Mouse (Mus musculus): ENCODE data around the gene Pknox2. TPM values are rescaled to one million over a fixed set of nuclear protein-coding genes. Genes with fewer than 3 reads are reported as not detected.

The Pknox2 gene
- polyA plus RNA-seq, 1 experiment from 2014 or later, result not detected

DNA sequence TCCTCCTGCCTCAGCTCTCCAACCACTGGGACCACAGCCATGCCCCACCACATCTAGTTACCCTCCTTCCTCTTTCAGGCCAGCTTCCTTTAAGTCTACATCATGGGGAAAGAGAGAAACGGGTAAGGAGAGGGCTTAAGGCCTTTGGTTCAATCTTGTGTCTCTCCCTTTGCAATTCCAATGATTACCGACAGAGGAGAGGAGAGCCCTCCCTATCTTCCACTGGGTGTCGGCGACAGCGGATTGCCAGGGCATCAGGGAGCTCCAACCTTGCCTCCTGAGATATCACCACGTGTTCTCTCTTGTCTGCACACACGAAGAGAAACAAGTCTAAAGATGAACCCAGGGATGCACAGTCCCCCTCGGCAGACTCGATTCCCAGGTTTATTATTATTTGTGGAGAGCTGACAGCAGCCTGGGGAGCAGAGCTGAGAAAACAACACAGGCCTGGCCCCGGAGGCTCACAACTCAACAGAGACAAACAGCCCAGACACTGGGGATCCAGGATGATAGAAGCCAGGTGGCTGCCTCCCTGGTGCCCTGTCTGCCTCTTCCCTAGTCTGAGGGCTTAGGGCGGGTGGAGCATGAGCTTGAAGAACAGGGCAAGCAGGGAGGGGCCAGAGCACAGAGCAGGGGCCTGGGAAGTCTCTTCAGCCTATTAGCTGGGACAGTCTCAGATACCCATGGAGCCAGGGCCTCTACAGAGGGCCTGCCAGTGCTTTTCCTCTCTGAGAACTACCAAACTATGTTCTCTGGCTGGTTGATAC lies 170.4 kb downstream of the Pknox2 start:
- no peaks in the 10 kb centered on the region for H3K36me3 ChIP-seq (ENCODE audit: inconsistent target)

DNA sequence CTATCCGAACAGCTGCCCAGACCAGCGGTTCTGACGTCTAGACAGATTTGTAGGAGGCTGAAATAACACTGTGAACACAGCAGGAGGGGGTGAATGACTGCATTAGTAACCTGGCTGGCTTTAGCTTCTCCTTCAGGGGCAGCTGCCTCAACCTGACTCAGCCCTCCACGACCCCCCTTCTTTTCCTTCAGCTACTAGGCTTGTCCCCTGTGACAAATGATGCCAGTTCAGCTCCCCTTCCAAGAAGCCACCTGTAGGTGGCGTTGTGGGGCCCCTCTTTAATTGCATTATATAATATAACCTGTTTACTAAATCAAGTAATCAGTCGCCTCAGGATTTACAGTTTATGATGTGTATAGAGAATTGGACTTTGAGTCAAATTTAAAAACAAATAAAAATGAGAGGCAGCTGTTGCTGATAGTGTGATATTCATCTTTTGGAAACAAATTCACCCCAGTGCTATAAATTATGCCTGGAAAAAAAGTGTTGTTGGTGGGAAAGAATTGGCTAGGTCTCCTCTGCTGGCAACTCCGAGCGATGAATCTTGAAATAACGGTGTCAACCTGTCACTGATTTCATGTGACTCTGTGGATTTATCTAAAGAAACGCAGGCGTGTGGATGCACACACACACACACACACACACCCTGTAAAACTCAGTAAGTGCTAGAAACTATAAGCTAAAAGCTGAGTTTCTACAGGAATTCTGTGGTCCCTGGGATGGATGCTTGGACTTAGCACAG lies 173.6 kb downstream of the Pknox2 start:
- Histone ChIP-seq H3K36me3 (ENCODE audit: inconsistent target) (no peaks in the 10 kb centered on the region), H3K79me2 (ENCODE audit: inconsistent target) (no peaks in the 10 kb centered on the region), H3K4me3 (ENCODE audit: inconsistent target) (no peak overlapping the region), H3K27ac (no peak overlapping the region)
- WGBS (ENCODE audit: missing documents), result 77% methylated on average over 11 of the region's 11 CpGs

More for the DNA sequence above, 170.4 kb downstream of the Pknox2 start:
- Histone ChIP-seq H3K27ac (no peak overlapping the region), H3K4me3 (ENCODE audit: inconsistent target) (no peak overlapping the region), H3K79me2 (ENCODE audit: inconsistent target) (no peaks in the 10 kb centered on the region)
- WGBS (ENCODE audit: missing documents), result 68% methylated on average over 11 of the region's 11 CpGs

DNA sequence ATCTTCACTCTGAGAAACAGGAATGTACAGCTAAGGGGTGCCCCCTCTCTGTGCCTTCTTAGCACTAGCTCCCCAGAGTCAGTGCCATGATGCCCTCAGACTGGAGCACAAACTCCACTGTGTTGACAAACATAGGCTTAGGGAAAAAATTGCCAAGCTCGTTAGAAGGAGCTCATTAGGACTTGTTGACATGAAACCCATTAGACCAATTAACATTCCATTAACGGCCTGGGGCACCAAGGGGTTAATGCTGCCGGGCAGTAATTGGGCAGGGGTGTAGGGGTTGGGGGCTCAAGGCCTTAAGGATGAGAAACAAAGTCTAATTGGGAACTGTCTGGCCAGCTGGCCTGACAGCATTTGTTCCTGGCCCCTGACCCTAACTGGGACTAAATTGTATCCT lies 175.1 kb downstream of the Pknox2 start:
- Histone ChIP-seq H3K27ac (no peak overlapping the region), H3K36me3 (ENCODE audit: inconsistent target) (no peaks in the 10 kb centered on the region), H3K79me2 (ENCODE audit: inconsistent target) (no peaks in the 10 kb centered on the region), H3K4me3 (ENCODE audit: inconsistent target) (no peak overlapping the region)
- 79% methylated on average over 3 of the region's 3 CpGs for WGBS (ENCODE audit: missing documents)

DNA sequence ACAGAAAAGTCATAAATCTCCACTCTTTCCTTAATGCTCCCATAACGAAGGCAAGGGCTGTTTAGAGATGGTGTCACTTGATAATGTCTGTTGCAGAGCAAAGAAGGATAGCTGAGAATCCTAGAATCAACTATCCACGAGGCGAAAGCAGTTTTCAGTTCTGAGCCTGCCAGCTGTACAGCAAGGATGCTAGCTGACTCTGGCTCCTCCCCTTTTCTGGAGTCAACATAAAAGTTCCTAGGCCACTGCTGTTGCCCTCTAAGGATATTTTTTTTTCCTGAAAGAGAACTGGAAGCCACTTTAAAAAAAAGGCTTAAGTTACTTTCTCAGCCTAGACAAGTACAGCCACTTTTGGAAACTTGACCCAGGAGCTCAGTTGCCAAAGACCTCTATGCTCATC lies 176.1 kb downstream of the Pknox2 start:
- Histone ChIP-seq H3K4me3 (ENCODE audit: inconsistent target) (no peak overlapping the region), H3K79me2 (ENCODE audit: inconsistent target) (no peaks in the 10 kb centered on the region), H3K27ac (no peak overlapping the region), H3K36me3 (ENCODE audit: inconsistent target) (no peaks in the 10 kb centered on the region)
- WGBS (ENCODE audit: missing documents), result 27% methylated on average over 3 of the region's 3 CpGs

DNA sequence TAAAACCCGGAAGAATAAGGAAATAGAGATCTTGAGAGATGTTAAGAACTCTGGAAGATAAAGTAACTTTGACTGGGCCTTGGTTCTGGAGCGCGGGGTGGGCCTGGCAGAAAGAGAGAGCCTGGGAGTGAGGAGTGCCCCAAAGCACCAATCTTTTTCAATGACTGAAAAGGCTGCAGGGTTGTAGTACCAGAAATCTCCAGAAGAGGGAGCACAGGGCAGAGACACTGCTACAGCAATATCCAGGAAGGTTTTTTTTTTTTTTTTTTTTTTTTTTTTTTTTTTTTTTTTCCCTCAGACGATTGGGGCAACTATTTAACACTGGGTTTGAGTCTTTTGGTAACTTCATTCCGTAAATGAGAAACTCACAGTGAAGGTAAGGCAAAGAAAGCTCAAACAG lies 176.6 kb downstream of the Pknox2 start:
- H3K79me2 ChIP-seq (ENCODE audit: inconsistent target), result no peaks in the 10 kb centered on the region
- no peak overlapping the region for H3K4me3 ChIP-seq (ENCODE audit: inconsistent target)
- H3K36me3 ChIP-seq (ENCODE audit: inconsistent target), result no peaks in the 10 kb centered on the region
- no peak overlapping the region for H3K27ac ChIP-seq
- WGBS (ENCODE audit: missing documents), result 14% methylated on average over 5 of the region's 5 CpGs

DNA sequence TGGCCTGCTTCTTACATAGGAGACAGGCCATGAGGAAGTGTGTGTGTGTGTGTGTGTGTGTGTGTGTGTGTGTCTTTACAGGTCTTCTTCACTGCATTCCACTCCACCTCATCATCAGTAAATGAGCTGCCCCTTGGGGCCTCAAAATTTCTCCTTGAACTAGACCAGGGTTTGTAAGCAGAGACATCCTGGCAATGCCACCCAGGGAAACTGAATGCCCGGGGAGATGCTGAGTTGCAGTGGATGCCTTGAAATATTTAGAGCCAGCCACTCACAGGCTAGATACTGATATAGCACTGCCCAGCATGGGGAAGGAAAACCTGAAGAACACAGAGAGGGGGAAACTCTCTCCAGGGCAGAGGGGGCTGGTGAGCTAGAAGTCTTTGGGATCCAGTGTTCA lies 178.1 kb downstream of the Pknox2 start:
- Histone ChIP-seq H3K27ac (no peak overlapping the region), H3K36me3 (ENCODE audit: inconsistent target) (no peaks in the 10 kb centered on the region), H3K4me3 (ENCODE audit: inconsistent target) (no peak overlapping the region), H3K79me2 (ENCODE audit: inconsistent target) (no peaks in the 10 kb centered on the region)
- 100% methylated on average over 1 of the region's 1 CpGs for WGBS (ENCODE audit: missing documents)

DNA sequence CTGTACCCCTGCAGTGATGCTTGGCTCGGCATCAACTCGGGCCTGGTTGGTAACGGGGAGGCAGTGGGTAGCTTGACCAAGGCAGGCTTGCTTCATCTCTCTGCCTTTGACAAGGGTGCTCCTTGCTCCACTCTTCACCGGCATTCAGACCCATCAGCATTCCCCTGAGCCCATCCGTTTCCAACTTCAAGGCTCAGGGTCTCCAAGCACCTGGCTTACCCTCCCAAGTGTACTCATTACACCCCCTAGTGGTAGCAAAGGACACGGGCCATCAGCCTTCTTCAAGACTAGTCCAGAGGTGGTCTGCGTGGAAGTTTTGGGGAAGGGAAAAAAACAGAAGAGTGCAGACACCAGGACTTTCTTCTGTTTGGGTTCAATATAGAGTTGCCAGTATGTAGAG lies 178.5 kb downstream of the Pknox2 start:
- WGBS (ENCODE audit: missing documents), result 52% methylated on average over 7 of the region's 7 CpGs
- Histone ChIP-seq H3K79me2 (ENCODE audit: inconsistent target) (no peaks in the 10 kb centered on the region), H3K4me3 (ENCODE audit: inconsistent target) (no peak overlapping the region), H3K27ac (no peak overlapping the region), H3K36me3 (ENCODE audit: inconsistent target) (no peaks in the 10 kb centered on the region)

DNA sequence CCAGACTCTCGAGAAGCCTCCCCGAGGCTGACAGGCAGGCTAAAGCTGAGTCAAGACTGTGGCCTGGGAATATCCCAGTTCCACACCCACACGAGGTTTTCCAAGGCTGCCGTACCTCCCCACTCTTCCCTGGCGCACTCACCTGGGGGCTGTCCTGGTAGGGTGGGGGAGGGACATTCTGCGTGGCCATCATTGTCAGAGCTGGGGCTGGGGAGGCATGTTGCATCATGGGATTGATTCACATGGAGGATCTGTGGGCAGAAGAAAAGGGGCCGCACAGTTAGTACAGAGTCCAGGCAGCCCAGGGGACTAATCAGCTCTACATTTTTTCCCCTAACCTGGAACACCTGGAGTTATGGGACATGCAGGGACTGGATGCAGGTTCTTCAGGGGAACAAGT lies 179.0 kb downstream of the Pknox2 start:
- Histone ChIP-seq H3K36me3 (ENCODE audit: inconsistent target) (no peaks in the 10 kb centered on the region), H3K4me3 (ENCODE audit: inconsistent target) (no peak overlapping the region), H3K27ac (no peak overlapping the region), H3K79me2 (ENCODE audit: inconsistent target) (no peaks in the 10 kb centered on the region)
- WGBS (ENCODE audit: missing documents), result 84% methylated on average over 7 of the region's 7 CpGs

DNA sequence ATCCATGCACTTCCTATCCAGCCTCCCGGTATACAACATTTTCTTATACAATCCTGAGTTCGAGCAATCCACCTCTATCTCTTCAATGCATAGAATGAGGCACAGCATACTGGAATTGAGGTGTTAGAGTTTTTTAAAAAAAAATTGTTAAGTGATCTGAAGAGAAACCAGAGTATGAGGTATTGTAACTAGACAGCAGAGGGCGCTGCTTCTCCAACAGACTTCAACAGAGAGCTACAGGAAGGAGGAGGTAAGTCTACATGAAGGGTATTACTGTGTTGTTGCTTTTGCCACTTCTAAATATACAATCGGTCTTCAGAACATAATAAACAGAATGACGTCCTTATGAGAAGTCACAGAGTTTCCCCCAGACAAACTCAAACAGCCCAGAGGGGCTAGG lies 181.5 kb downstream of the Pknox2 start:
- WGBS (ENCODE audit: missing documents), result 73% methylated on average over 5 of the region's 5 CpGs
- Histone ChIP-seq H3K36me3 (ENCODE audit: inconsistent target) (no peaks in the 10 kb centered on the region), H3K79me2 (ENCODE audit: inconsistent target) (no peaks in the 10 kb centered on the region), H3K4me3 (ENCODE audit: inconsistent target) (no peak overlapping the region), H3K27ac (no peak overlapping the region)

DNA sequence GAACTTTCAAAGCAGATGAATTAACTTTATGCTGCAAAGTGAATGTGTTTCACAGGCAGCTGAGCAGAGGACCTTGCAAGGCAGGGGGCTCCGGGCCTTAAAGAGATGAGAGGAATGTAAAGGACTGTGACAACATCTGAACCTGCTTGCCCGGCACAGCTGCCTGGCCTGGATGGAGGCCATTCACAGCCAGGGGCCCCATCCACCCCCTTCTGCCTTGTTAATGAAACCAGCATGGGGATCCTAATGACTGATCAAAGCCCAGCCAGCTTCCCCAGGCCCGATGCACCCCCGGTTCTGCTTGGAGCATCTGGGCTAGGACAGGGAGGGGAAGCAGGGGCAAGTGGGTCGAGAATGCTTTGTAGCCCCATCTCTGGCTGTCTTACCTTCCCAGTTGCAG lies 183.0 kb downstream of the Pknox2 start:
- Histone ChIP-seq H3K27ac (no peak overlapping the region), H3K36me3 (ENCODE audit: inconsistent target) (no peaks in the 10 kb centered on the region), H3K79me2 (ENCODE audit: inconsistent target) (no peaks in the 10 kb centered on the region), H3K4me3 (ENCODE audit: inconsistent target) (no peak overlapping the region)
- WGBS (ENCODE audit: missing documents), result 60% methylated on average over 5 of the region's 5 CpGs

DNA sequence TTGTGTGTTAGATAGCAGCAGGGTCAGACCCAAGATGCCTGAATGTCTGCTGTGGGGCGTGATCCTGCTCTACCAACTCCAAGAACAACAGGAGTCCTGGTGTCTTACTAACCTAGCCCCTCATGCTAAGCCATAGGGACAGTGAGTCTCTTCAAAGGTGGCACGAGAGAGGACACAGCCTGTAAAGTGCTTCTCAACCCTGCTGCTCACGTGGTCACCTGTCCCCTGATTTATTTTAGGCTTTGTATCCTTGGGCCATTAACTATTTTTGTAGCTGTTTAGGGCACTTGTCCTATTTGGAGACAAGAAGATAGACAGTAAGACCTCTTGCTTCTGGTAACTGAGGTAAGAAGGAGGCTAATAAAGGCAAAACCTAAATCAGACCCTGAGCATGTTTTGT lies 183.7 kb downstream of the Pknox2 start:
- no peak overlapping the region for H3K4me3 ChIP-seq (ENCODE audit: inconsistent target)
- no peaks in the 10 kb centered on the region for H3K79me2 ChIP-seq (ENCODE audit: inconsistent target)
- WGBS (ENCODE audit: missing documents), result 90% methylated on average over 3 of the region's 3 CpGs
- no peaks in the 10 kb centered on the region for H3K36me3 ChIP-seq (ENCODE audit: inconsistent target)
- no peak overlapping the region for H3K27ac ChIP-seq

DNA sequence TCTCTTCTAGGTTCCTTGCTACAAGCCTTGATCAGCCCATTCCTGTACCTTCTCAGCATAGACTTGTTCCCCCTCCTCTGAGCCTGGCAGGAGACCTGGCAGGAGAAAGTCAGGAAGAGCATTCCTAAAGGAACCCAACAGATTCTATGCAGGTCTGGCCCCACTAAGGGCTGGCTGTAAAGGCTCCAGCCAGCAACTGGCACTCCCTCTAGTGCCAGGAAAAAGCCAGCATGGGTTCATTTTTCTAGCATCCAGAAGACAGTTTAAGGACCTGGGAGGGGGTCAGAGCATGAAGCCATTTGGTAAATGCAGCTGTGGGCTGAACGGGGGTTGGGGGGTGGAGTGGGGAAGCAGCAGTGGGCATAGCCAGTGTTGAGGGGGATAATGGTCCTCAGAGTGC lies 185.3 kb downstream of the Pknox2 start:
- H3K4me3 ChIP-seq (ENCODE audit: inconsistent target), result no peak overlapping the region
- 89% methylated on average over 1 of the region's 1 CpGs for WGBS (ENCODE audit: missing documents)

DNA sequence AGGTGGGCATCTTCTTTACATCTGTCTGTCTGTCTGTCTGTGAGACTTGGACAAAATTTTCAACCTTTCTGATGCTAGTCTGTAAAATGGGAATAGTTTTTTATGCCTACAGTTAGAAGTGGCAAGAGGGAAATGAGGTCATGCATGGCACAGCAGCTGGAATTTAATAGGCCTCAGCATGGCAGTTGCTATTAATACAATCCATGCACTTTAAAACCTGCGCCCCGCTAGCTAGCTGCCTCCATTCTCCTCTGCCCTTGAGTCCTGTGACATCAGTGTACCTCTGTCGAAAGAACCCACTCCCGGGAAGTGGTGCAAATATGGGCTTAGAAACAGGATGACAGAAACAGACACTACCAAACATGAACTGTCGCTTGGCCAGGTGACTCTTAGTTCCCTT lies 186.1 kb downstream of the Pknox2 start:
- H3K36me3 ChIP-seq (ENCODE audit: inconsistent target), result no peaks in the 10 kb centered on the region
- H3K4me3 ChIP-seq (ENCODE audit: inconsistent target), result no peak overlapping the region
- WGBS (ENCODE audit: missing documents), result 98% methylated on average over 5 of the region's 5 CpGs
- no peaks in the 10 kb centered on the region for H3K79me2 ChIP-seq (ENCODE audit: inconsistent target)
- H3K27ac ChIP-seq, result no peak overlapping the region

More for the DNA sequence above, 185.3 kb downstream of the Pknox2 start:
- Histone ChIP-seq H3K27ac (no peak overlapping the region), H3K36me3 (ENCODE audit: inconsistent target) (no peaks in the 10 kb centered on the region), H3K79me2 (ENCODE audit: inconsistent target) (no peaks in the 10 kb centered on the region)

DNA sequence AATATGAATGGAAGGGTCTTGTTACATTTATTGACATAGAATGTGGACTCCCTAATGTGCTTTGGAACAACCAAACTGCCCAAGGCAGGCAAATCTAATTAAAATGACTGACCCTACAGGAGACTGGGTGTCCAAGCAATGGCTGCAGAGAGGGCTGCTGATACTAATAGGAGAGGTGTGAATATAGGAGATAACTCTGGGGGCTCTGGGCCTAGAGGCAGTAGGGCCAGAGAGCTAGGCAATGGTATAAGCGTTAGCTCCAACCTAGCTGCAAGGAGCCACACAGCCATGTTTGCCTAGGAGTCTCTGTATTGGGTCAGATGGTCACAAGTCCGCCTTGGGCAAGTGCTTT lies 196.1 kb downstream of the Pknox2 start:
- Histone ChIP-seq H3K4me3 (ENCODE audit: inconsistent target) (no peak overlapping the region), H3K36me3 (ENCODE audit: inconsistent target) (no peaks in the 10 kb centered on the region), H3K27ac (no peak overlapping the region), H3K79me2 (ENCODE audit: inconsistent target) (no peaks in the 10 kb centered on the region)
- WGBS (ENCODE audit: missing documents), result 68% methylated on average over 2 of the region's 2 CpGs

DNA sequence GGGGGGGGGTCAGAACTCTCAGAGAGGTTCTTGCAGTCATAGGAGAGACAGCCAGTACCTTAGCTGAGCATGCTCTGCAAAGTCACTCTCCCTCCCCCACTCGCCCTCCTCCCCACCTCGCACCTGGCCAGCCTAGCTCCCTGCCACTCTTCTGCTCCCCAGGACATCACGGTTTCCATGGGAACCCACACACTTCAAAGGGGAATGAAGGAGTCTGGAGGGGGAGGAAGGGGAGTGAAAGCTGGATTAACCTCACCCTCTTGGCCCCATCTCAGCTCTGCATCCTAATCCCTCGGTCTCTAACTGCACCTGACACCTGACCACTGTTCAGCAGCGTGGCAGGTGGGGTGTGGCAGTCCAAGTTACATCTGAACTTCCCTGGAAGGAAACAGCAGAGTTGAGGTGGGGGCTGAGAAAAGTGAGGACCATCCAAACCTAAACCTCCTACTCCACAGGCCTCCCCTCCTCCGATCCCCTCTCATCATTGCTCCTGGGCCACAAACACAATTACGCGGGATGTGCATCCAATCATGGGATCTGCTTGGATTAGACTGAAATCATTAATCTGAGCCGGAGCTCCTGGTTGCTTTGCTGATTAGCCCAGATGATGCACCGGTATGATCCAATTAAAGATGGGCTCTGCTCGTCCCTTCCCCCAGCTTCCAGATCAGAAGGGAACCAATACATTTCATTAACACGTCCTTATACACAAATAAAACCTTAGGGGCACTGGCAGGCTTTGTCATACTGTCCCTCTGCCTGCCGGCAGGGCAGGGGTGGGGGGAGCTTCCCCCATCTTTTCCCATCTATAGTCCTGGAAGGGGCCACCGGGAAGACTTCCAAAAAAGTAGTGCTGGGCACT lies 196.7 kb downstream of the Pknox2 start:
- no peaks in the 10 kb centered on the region for H3K79me2 ChIP-seq (ENCODE audit: inconsistent target)
- H3K36me3 ChIP-seq (ENCODE audit: inconsistent target), result no peaks in the 10 kb centered on the region
- no peak overlapping the region for H3K27ac ChIP-seq
- H3K4me3 ChIP-seq (ENCODE audit: inconsistent target), result no peak overlapping the region
- 45% methylated on average over 14 of the region's 14 CpGs for WGBS (ENCODE audit: missing documents)
